Mouse (Mus musculus): ENCODE results near the gene Fam32a. TPM values are rescaled to one million over a fixed set of nuclear protein-coding genes. Genes with fewer than 3 reads are reported as not detected.

Fam32a gene
- polyA plus RNA-seq, 1 experiment from 2014 or later, result 73.1 TPM

DNA sequence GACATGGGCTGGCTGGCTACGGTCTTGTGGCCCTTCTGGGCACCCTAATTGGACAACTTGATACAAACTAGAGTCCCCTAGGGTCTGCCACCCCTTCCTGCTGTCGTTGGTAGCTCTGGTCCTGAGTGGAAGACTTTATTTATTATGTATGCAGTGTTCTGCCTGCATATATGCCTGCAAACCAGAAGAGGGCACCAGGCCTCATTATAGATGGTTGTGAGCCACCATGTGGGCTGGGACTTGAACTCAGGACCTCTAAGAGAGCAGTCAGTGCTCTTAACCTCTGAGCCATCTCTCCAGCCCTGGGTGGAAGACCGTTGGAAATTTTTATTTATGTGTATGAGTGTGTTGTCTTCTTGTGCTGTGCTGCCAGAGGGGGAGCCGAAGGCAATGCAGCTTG, 1.2 kb downstream of the Fam32a start:
- whole genome bisulfite sequencing, result 88% methylated on average over 4 of the region's 4 CpGs
- Histone ChIP-seq H3K4me2 (peak overlapping the region; percentile 89), H3K9me3 (ENCODE audit: control insufficient read depth, low read length) (no peaks in the 10 kb centered on the region), H3K36me3 (ENCODE audit: control insufficient read depth, insufficient read depth, low read length) (peaks cover 12% of the 10 kb centered on the region; the same call in 1 of the 2 replicates), H3K27ac (ENCODE audit: low read depth, low read length) (no peak overlapping the region), H3K4me3 (ENCODE audit: low read depth, low read length) (peak overlapping the region; percentile 87), H3K9ac (ENCODE audit: low read length) (no peak overlapping the region), H3K4me1 (ENCODE audit: control insufficient read depth, insufficient read depth, low read length) (peaks cover 5% of the 10 kb centered on the region), H3K27me3 (ENCODE audit: control insufficient read depth, insufficient read depth, low read length) (no peaks in the 10 kb centered on the region)
- ATAC-seq (ENCODE audit: low FRiP score), result no peak
- DNase-seq (ENCODE audit: low spot score, missing footprints), result no peak

DNA sequence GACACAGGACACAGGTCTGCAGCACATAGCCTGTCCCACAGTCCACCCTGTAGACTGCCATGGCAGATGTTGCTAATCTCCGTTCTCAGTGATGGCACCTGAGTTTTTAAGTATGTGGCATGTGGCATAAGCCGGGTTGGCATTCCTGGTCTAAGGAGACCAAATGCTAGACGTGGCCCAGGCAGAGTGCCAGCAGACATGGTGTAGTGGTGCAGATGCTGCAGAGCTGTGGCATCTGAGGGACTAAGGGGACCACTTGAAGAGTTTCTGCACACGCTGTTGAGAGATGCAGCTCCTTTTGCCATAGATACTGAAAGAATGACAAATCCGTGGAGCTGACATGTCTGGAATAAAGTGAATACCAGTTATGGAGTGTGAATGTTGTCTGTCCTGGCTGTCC, 3.1 kb downstream of the Fam32a start:
- peaks cover 5% of the 10 kb centered on the region for H3K4me1 ChIP-seq (ENCODE audit: control insufficient read depth, insufficient read depth, low read length)
- H3K9me3 ChIP-seq (ENCODE audit: control insufficient read depth, low read length), result no peaks in the 10 kb centered on the region
- peaks cover 12% of the 10 kb centered on the region; the same call in 1 of the 2 replicates for H3K36me3 ChIP-seq (ENCODE audit: control insufficient read depth, insufficient read depth, low read length)
- no peak overlapping the region for H3K9ac ChIP-seq (ENCODE audit: low read length)
- DNase-seq (ENCODE audit: low spot score, missing footprints) (no peak), ATAC-seq (ENCODE audit: low FRiP score) (no peak)
- no peak overlapping the region for H3K4me2 ChIP-seq
- H3K27ac ChIP-seq (ENCODE audit: low read depth, low read length), result no peak overlapping the region
- H3K4me3 ChIP-seq (ENCODE audit: low read depth, low read length), result no peak overlapping the region
- no peaks in the 10 kb centered on the region for H3K27me3 ChIP-seq (ENCODE audit: control insufficient read depth, insufficient read depth, low read length)
- 94% methylated on average over 5 of the region's 5 CpGs for WGBS

DNA sequence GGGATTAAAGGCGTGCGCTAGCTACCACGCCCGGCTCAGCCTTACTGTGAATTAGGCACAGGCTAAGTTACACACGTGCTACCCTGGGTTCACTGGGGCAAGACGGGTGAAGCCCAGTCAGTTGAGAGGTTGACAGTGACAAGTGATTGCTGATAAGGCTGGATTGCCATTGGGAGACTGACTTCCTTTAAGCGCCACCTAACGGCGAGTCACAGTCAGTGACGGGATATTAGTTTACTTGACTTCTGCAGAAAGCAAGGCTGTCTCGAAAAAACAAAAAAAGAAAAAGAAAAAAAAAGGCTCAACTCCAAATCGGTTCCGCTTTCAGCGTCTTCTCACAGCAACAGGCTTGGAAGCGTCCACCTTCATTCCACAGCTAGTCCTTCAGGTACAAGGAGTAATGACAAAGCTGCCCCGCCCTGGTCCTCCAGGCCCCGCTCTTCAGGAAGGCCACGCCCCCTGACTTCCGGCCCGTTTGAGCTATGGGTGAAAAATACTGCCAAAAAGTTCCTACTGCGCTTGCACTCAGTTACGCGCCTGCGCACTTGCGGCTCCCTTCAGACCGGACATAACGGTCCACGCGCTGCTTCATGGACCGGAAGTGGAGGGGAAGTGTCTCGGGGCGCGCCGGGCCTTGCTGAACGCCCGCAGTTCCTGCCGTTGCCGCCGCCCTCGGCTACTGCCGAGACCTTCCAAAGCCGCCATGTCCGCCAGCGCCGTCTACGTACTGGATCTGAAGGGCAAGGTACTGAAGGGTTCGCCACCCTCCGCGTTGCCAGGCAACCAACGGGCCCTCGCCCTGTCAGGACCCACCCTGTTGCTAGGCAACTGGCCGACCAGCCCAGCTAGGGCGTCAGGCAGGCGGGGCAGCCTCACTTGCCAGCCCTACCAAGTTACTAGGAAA, 20.2 kb downstream of the Fam32a start, which contains the start of gene Ap1m1:
TSS of gene Ap1m1 (plus strand) at position 520 of the 904 bp plus-strand sequence.
- Histone ChIP-seq H3K36me3 (ENCODE audit: control insufficient read depth, insufficient read depth, low read length) (no peaks in the 10 kb centered on the region), H3K4me2 (peak within 1 kb of the TSS; percentile 59), H3K9ac (ENCODE audit: low read length) (peak within 1 kb of the TSS; percentile 74), H3K4me1 (ENCODE audit: control insufficient read depth, insufficient read depth, low read length) (peaks cover 6% of the 10 kb centered on the region), H3K27me3 (ENCODE audit: control insufficient read depth, insufficient read depth, low read length) (no peaks in the 10 kb centered on the region), H3K9me3 (ENCODE audit: control insufficient read depth, low read length) (no peaks in the 10 kb centered on the region), H3K27ac (ENCODE audit: low read depth, low read length) (peak within 1 kb of the TSS; percentile 94), H3K4me3 (ENCODE audit: low read depth, low read length) (peak within 1 kb of the TSS; percentile 61)
- DNase-seq (ENCODE audit: low spot score, missing footprints), result peak; percentile 99
- WGBS, result under 1% methylated on average over 54 of the region's 54 CpGs
- peak; percentile 97 for ATAC-seq (ENCODE audit: low FRiP score)

DNA sequence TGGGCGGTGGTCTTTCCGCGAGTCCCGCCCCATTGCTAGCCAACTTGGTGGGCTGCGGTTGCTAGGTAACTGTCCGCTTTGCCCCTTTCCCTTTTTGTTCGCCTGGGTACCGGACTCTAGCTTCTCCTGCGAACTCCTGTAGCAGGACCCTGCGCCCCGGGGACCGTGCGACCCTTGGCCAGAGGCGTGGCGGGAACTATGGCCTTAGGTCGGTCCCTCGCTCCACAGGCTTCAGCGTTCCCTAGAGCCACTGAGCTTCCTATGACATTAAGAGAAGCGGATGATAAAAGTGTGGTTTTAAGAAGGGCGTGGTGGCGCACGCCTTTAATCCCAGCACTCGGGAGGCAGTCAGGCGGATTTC, 20.9 kb downstream of the Fam32a start:
- WGBS, result under 1% methylated on average over 24 of the region's 24 CpGs
- Histone ChIP-seq H3K27me3 (ENCODE audit: control insufficient read depth, insufficient read depth, low read length) (no peaks in the 10 kb centered on the region), H3K4me3 (ENCODE audit: low read depth, low read length) (peak overlapping the region; percentile 61), H3K4me1 (ENCODE audit: control insufficient read depth, insufficient read depth, low read length) (peaks cover 6% of the 10 kb centered on the region), H3K36me3 (ENCODE audit: control insufficient read depth, insufficient read depth, low read length) (no peaks in the 10 kb centered on the region), H3K27ac (ENCODE audit: low read depth, low read length) (peak overlapping the region; percentile 94), H3K9me3 (ENCODE audit: control insufficient read depth, low read length) (no peaks in the 10 kb centered on the region), H3K4me2 (peak overlapping the region; percentile 59), H3K9ac (ENCODE audit: low read length) (peak overlapping the region; percentile 74)
- DNase-seq (ENCODE audit: low spot score, missing footprints), result no peak
- no peak for ATAC-seq (ENCODE audit: low FRiP score)

DNA sequence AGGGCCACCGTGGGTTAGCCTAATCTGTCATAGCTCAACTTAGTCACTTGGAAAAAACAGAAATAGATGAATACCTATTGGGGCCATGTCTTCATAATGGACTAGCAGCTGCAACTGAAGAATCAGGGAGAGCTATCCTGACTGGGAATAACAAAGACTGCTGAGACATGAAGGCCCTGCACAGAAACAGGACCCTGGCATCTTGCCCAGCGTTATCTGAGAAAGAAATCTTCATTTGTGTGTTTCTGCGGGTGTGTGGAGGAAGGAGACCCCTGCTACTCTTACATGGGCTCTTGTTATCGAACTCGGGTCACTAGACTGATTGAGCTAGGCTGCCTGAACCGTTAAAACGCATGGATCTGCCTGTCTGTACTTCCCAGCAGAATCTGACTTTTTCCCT, 21.4 kb downstream of the Fam32a start:
- H3K27me3 ChIP-seq (ENCODE audit: control insufficient read depth, insufficient read depth, low read length), result no peaks in the 10 kb centered on the region
- DNase-seq (ENCODE audit: low spot score, missing footprints) (no peak), ATAC-seq (ENCODE audit: low FRiP score) (no peak)
- peaks cover 6% of the 10 kb centered on the region for H3K4me1 ChIP-seq (ENCODE audit: control insufficient read depth, insufficient read depth, low read length)
- H3K9me3 ChIP-seq (ENCODE audit: control insufficient read depth, low read length), result no peaks in the 10 kb centered on the region
- H3K4me2 ChIP-seq, result peak overlapping the region; percentile 59
- H3K27ac ChIP-seq (ENCODE audit: low read depth, low read length), result peak overlapping the region; percentile 94; the same call in 1 of the 2 replicates
- peak overlapping the region; percentile 74 for H3K9ac ChIP-seq (ENCODE audit: low read length)
- WGBS, result 74% methylated on average over 7 of the region's 7 CpGs
- no peaks in the 10 kb centered on the region for H3K36me3 ChIP-seq (ENCODE audit: control insufficient read depth, insufficient read depth, low read length)
- peak overlapping the region; percentile 61 for H3K4me3 ChIP-seq (ENCODE audit: low read depth, low read length)

DNA sequence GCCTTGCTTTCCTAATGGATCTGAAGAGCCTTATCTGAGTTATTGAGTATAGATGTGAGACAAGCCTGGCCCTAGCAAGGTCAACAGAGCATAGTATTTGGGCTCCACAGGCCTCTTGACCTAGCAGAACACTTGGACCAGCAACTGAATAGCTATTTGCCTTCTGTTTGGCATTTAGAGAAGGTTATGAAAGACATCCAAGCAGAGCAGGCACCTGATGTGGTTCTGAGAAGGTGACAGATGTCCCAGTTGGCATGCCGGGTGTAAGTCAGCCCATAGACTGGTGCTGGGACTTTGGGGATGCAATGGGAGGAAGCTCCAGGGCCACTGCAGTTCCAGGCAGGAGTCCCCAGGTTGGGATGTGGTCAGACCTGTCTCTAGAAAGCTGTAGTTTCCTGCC, 22.7 kb downstream of the Fam32a start:
- DNase-seq (ENCODE audit: low spot score, missing footprints) (no peak), ATAC-seq (ENCODE audit: low FRiP score) (no peak)
- Histone ChIP-seq H3K9ac (ENCODE audit: low read length) (no peak overlapping the region), H3K4me3 (ENCODE audit: low read depth, low read length) (no peak overlapping the region), H3K36me3 (ENCODE audit: control insufficient read depth, insufficient read depth, low read length) (no peaks in the 10 kb centered on the region), H3K27me3 (ENCODE audit: control insufficient read depth, insufficient read depth, low read length) (no peaks in the 10 kb centered on the region), H3K4me2 (no peak overlapping the region), H3K4me1 (ENCODE audit: control insufficient read depth, insufficient read depth, low read length) (peaks cover 6% of the 10 kb centered on the region), H3K27ac (ENCODE audit: low read depth, low read length) (no peak overlapping the region), H3K9me3 (ENCODE audit: control insufficient read depth, low read length) (no peaks in the 10 kb centered on the region)
- WGBS, result 81% methylated on average over 1 of the region's 1 CpGs

DNA sequence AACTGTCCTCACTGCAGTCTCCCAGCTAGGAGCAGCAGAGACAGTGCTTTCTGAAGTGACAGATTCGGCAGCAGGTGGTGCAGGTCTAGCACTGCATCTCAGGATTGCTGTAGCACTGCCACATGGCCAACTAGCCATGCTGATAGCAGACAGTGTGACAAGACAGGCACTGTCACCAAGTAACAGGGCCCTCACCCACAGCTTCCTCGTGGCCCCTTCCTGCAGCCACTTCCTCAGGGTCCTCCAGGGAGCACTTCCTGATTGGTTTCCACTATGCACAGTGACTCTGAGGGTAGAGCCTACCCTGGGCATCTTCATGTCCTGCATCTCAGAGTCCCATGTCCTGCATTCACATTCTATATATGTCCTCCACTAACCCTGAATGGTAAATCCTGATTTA, 25.1 kb downstream of the Fam32a start:
- Histone ChIP-seq H3K4me3 (ENCODE audit: low read depth, low read length) (no peak overlapping the region), H3K9ac (ENCODE audit: low read length) (no peak overlapping the region), H3K4me1 (ENCODE audit: control insufficient read depth, insufficient read depth, low read length) (peaks cover 6% of the 10 kb centered on the region), H3K27me3 (ENCODE audit: control insufficient read depth, insufficient read depth, low read length) (no peaks in the 10 kb centered on the region), H3K27ac (ENCODE audit: low read depth, low read length) (no peak overlapping the region), H3K4me2 (no peak overlapping the region), H3K36me3 (ENCODE audit: control insufficient read depth, insufficient read depth, low read length) (no peaks in the 10 kb centered on the region), H3K9me3 (ENCODE audit: control insufficient read depth, low read length) (no peaks in the 10 kb centered on the region)
- 82% methylated on average over 2 of the region's 2 CpGs for WGBS
- DNase-seq (ENCODE audit: low spot score, missing footprints), result no peak
- ATAC-seq (ENCODE audit: low FRiP score), result no peak

DNA sequence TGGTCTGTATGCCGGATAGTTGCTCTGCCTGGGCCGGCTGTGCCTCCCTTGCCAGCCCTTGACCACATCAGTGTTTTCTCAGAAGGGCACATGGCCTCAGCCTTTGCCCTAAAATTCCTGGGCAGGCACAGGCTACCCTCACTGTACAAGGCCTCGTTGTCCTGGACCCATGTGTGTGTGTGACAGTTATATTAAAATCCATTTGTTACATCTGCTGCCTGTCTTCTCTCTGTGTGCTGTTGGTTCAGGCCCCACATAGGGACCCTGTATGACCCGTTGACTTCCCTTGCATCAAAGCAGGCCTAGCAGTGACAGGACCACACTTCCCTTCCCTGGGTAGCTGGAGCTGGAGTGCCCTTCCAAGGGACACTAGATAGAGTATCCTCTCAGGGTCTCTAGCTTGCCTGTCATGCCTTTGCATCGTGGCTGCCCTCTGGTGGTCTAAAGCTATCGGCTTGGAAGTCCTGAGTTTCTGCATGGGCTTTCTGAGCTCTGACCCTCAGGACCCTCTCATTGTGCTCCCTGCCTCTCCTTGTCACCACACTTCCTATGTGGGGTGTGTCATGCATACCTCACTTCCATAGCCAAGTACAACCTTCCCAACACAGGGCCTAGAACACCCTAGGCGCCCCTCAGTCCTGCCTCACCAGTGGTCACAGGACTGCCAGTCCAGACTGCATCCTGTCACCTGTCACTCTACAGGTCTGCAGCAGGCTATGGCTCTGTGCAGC, 37.8 kb downstream of the Fam32a start:
- peak; percentile 41; the same call in 1 of the 2 replicates for ATAC-seq (ENCODE audit: low FRiP score)
- H3K4me3 ChIP-seq (ENCODE audit: low read depth, low read length), result no peak overlapping the region
- no peak overlapping the region for H3K9ac ChIP-seq (ENCODE audit: low read length)
- no peak overlapping the region for H3K27ac ChIP-seq (ENCODE audit: low read depth, low read length)
- peak; percentile 85 for DNase-seq (ENCODE audit: low spot score, missing footprints)
- 60% methylated on average over 7 of the region's 7 CpGs for WGBS
- no peaks in the 10 kb centered on the region for H3K27me3 ChIP-seq (ENCODE audit: control insufficient read depth, insufficient read depth, low read length)
- peaks cover 2% of the 10 kb centered on the region; the same call in 1 of the 2 replicates for H3K36me3 ChIP-seq (ENCODE audit: control insufficient read depth, insufficient read depth, low read length)
- H3K4me2 ChIP-seq, result no peak overlapping the region
- no peaks in the 10 kb centered on the region for H3K9me3 ChIP-seq (ENCODE audit: control insufficient read depth, low read length)
- H3K4me1 ChIP-seq (ENCODE audit: control insufficient read depth, insufficient read depth, low read length), result no peaks in the 10 kb centered on the region

DNA sequence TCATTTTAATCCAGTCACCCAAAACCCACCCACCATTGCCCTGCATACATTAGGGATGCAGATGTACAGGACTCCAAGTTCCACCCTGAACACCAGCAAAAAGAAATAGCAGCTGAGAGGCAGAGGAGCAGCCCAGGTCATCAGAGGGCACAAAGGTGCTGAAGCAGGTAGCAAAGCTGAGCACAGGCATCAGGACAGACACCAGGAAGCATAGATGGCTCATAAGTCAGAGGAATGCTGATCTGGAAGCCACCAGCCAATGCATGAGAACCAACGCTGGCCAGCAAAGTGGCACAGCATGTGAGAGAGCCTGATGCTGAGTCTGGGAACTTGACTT, 38.3 kb downstream of the Fam32a start:
- WGBS, result 91% methylated on average over 1 of the region's 1 CpGs
- H3K27me3 ChIP-seq (ENCODE audit: control insufficient read depth, insufficient read depth, low read length), result no peaks in the 10 kb centered on the region
- no peak for ATAC-seq (ENCODE audit: low FRiP score)

More for the DNA sequence above, 38.3 kb downstream of the Fam32a start:
- Histone ChIP-seq H3K36me3 (ENCODE audit: control insufficient read depth, insufficient read depth, low read length) (peaks cover 2% of the 10 kb centered on the region; the same call in 1 of the 2 replicates), H3K27ac (ENCODE audit: low read depth, low read length) (no peak overlapping the region), H3K4me2 (no peak overlapping the region), H3K4me3 (ENCODE audit: low read depth, low read length) (no peak overlapping the region), H3K4me1 (ENCODE audit: control insufficient read depth, insufficient read depth, low read length) (no peaks in the 10 kb centered on the region), H3K9me3 (ENCODE audit: control insufficient read depth, low read length) (no peaks in the 10 kb centered on the region), H3K9ac (ENCODE audit: low read length) (no peak overlapping the region)
- DNase-seq (ENCODE audit: low spot score, missing footprints), result no peak
